Mouse (Mus musculus) G1E (cell line): ENCODE measurements around the gene St6galnac3.
A peak's percentile ranks its signal among the peaks of the same experiment; 100 is the strongest.

Source experiments
- CTCF ChIP-seq: IDR thresholded peaks from 2 replicates; pipeline ENCODE4 v1.5.1; 2012; ENCODE audit warnings: low read depth, low read length, inconsistent platforms, mixed read lengths
- GATA1 ChIP-seq: IDR thresholded peaks from 2 replicates; pipeline ENCODE4 v1.6.1; 2012; ENCODE audit warnings: borderline replicate concordance, low read length, inconsistent platforms, mixed read lengths
- POLR2AphosphoS5 ChIP-seq: IDR thresholded peaks from 2 replicates; pipeline ENCODE4 v1.6.1; 2012; ENCODE audit warnings: low read depth, low read length, inconsistent platforms; ENCODE audit not compliant: insufficient replicate concordance
- TAL1 ChIP-seq: conservative IDR thresholded peaks from 2 replicates; pipeline ENCODE4 v1.6.1; 2012; ENCODE audit warnings: low read depth, low read length, inconsistent platforms, mixed read lengths

DNA sequence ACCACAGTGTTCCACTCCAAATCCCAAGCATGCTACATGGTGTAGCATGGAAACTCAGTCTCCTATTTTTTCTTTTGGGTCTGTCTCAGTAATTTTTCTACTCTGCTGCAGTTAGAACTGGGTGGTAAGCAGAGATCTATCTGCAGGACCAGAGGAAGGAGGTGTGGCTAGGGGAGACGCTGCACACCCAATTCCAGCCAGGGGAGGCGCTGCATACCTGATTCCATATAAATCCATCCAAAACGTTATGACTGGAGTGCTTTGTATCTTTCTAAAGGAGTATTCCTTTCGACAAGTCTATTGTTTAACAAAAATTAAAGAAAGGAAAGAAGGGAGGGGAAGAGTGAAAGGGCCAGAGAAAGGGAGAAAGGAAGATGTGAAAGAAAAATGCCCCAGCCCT is 476.9 kb downstream of the St6galnac3 start:
- TF ChIP-seq TAL1, result no peak
- 0 out of 2 replicates have a peak, but pooled peaks have one; percentile 13 for TF ChIP-seq CTCF
- TF ChIP-seq POLR2AphosphoS5, result no peak
- TF ChIP-seq GATA1, result no peak
